Mouse (Mus musculus): Measurements from ENCODE around the gene Mrgprh. TPM values are rescaled to one million over a fixed set of nuclear protein-coding genes. Genes with fewer than 3 reads are reported as not detected.

The Mrgprh gene
- not detected in 2 replicates for polyA plus RNA-seq (2015; fragmentation: Nextera tagmentation; extraction: Ambion mirVana)

DNA sequence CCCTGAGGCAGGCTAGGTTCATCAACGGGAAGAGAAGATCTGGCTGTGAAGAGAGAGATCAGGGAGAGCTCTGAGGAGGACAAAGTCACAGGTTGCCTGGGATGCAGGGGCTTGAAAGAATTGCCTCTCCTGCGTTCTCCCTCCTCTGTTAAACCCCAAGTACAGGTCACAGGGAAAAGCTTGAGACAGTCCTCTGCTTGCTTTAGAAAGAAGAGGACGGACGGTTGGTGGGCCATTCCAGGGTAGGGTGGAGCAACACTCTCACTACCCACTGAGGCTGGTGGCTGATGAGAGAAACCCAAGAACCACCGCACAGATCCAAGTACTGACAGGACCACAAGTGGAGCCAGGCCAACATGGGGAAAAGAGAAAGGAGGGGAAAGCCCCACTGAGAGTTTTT, at the start of gene Mrgprh:
Mrgprh (plus strand) TSS at position 301 of the 400 bp plus-strand sequence.
- H3K4me2 ChIP-seq, result no peak within 1 kb of the TSS
- H3K4me3 ChIP-seq, result no peak within 1 kb of the TSS
- no peaks in the 10 kb centered on the region for H3K9me3 ChIP-seq (replicated peaks)
- no peak within 1 kb of the TSS for H3K9ac ChIP-seq
- H3K4me1 ChIP-seq, result no peaks in the 10 kb centered on the region
- no peak for ATAC-seq
- no peaks in the 10 kb centered on the region for H3K27me3 ChIP-seq
- WGBS, result 84% methylated on average over 5 of the region's 5 CpGs
- no peaks in the 10 kb centered on the region for H3K36me3 ChIP-seq (ENCODE audit: poor library complexity, severe bottlenecking)
- H3K27ac ChIP-seq, result no peak within 1 kb of the TSS

GRCm38 (mm10) chr17:12830351-12830750, 45.5 kb upstream of the Mrgprh start:
- Histone ChIP-seq H3K27ac (no peak overlapping the region), H3K9ac (no peak overlapping the region), H3K4me3 (no peak overlapping the region), H3K4me1 (no peaks in the 10 kb centered on the region), H3K27me3 (no peaks in the 10 kb centered on the region), H3K9me3 (replicated peaks) (no peaks in the 10 kb centered on the region), H3K36me3 (ENCODE audit: poor library complexity, severe bottlenecking) (no peaks in the 10 kb centered on the region), H3K4me2 (no peak overlapping the region)
- WGBS, result 76% methylated on average over 5 of the region's 5 CpGs
- no peak for ATAC-seq

DNA sequence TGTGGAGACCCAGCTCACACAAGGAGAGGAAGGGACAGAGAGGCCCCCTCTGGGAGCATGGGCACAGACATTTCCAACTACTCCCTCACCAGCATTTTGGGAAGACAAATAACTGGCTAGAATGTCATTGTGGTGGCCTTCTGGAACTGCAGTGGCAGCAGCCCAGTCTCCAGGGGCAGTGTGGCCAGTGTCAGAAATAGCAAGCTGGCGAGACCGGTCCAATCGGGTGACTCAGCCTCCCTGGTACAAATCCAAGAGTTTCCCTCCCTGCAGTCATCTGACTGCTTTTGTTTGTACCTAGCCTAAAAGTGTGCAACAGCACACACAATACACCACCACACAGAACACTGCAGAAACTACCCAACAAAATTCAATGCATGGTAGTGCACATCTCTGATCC, 43.6 kb upstream of the Mrgprh start:
- Histone ChIP-seq H3K4me3 (no peak overlapping the region), H3K4me2 (no peak overlapping the region), H3K36me3 (ENCODE audit: poor library complexity, severe bottlenecking) (no peaks in the 10 kb centered on the region), H3K4me1 (no peaks in the 10 kb centered on the region), H3K27ac (no peak overlapping the region), H3K9me3 (replicated peaks) (no peaks in the 10 kb centered on the region), H3K9ac (no peak overlapping the region), H3K27me3 (no peaks in the 10 kb centered on the region)
- WGBS, result 81% methylated on average over 3 of the region's 3 CpGs
- ATAC-seq, result no peak

GRCm38 (mm10) chr17:12832657-12833056, 43.2 kb upstream of the Mrgprh start:
- Histone ChIP-seq H3K4me3 (no peak overlapping the region), H3K27me3 (no peaks in the 10 kb centered on the region), H3K9me3 (replicated peaks) (no peaks in the 10 kb centered on the region), H3K27ac (no peak overlapping the region), H3K4me1 (no peaks in the 10 kb centered on the region), H3K4me2 (no peak overlapping the region), H3K36me3 (ENCODE audit: poor library complexity, severe bottlenecking) (no peaks in the 10 kb centered on the region), H3K9ac (no peak overlapping the region)
- ATAC-seq, result no peak
- WGBS, result 89% methylated on average over 4 of the region's 4 CpGs

- no peak overlapping the region for H3K4me3 ChIP-seq
- H3K27ac ChIP-seq, result no peak overlapping the region
- H3K4me1 ChIP-seq, result no peaks in the 10 kb centered on the region
- H3K9ac ChIP-seq, result no peak overlapping the region
- no peaks in the 10 kb centered on the region for H3K27me3 ChIP-seq
- H3K4me2 ChIP-seq, result no peak overlapping the region
- no peak for ATAC-seq
- 75% methylated on average over 3 of the region's 3 CpGs for WGBS
- no peaks in the 10 kb centered on the region for H3K36me3 ChIP-seq (ENCODE audit: poor library complexity, severe bottlenecking)
- H3K9me3 ChIP-seq (replicated peaks), result no peaks in the 10 kb centered on the region
Measured at GRCm38 (mm10) chr17:12834317-12834716, 41.5 kb upstream of the Mrgprh start.

DNA sequence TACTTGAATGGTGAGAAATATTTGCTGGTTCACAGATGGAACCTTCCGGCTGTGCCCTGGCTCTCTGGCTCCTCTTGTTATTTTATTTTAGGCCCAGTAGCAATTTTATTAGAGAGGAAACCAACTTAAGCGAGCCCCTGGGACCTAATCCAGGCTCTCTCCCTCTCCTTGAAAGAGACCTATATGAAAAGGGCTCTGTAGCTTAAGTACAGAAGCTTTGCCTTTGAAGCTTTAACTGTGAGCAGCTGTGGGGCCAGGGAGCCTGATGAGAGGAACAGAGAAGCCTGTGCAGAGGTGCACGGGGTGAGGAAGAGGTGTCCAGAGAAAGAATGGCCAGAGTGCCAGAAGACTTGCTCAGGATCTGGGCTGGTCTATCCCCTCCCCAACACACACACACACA, 41.0 kb upstream of the Mrgprh start:
- Histone ChIP-seq H3K4me1 (no peaks in the 10 kb centered on the region), H3K9ac (no peak overlapping the region), H3K36me3 (ENCODE audit: poor library complexity, severe bottlenecking) (no peaks in the 10 kb centered on the region), H3K27ac (no peak overlapping the region), H3K4me2 (no peak overlapping the region), H3K4me3 (no peak overlapping the region), H3K27me3 (no peaks in the 10 kb centered on the region), H3K9me3 (replicated peaks) (no peaks in the 10 kb centered on the region)
- ATAC-seq, result no peak
- 64% methylated on average over 3 of the region's 3 CpGs for WGBS

DNA sequence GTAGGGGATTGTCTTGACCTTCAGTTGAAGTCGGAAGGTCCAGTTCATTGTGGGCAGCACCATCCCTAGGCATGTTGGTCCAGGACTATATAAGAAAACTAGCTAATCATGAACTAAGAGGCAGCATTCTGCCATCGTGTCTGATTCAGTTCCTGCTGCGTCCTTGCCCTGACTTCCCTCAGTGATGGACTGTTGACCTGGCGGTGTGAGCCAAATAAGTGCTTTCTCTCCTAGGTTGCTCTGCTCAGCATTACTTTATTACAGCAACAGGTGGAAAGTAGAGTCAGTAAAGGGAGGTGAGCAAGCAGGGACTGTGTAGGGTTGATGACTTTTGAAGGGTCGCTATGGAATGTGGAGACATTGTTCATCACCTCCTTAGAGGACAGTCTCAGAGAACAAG, 40.1 kb upstream of the Mrgprh start:
- Histone ChIP-seq H3K4me2 (no peak overlapping the region), H3K4me3 (no peak overlapping the region), H3K36me3 (ENCODE audit: poor library complexity, severe bottlenecking) (no peaks in the 10 kb centered on the region), H3K27me3 (no peaks in the 10 kb centered on the region), H3K9me3 (replicated peaks) (no peaks in the 10 kb centered on the region), H3K9ac (no peak overlapping the region), H3K4me1 (no peaks in the 10 kb centered on the region), H3K27ac (no peak overlapping the region)
- WGBS, result 90% methylated on average over 5 of the region's 5 CpGs
- no peak for ATAC-seq

DNA sequence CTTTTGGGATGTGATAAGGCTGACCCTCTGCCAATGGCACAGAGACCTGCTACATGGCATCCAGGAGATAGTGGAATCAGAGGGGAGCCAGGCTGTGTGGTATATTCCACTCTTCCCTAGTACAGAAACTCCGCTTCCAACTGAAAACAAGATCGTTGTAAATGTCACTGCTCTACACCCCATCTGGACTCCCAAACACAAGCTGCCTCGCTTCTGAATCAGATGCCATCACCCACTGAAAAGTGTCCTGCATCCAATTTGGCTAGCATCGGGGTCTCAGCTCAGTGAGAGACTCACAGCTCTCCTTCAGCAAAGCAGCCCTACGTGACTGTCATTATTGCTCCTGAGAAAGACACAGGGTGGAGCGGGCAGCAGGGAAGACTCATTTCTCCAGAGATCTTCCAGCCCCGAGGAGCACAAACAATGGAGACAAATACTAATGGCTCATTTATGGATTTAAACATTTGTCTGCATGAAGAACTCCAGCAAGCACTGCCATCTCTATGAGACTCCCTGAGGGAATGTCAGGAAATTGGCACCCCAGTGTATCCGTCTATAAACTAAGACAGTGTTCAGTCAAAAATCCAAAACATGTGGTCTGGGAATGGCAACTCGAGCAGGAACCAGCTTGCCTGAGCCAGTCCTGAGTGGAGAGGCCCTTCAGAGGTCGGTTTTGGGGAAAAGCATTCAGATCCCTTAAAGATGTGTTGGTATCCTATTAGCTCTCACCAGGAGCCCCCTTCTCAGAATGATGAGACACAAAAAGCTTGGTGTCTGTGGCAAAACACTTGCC, 36.2 kb upstream of the Mrgprh start:
- WGBS, result 67% methylated on average over 10 of the region's 10 CpGs
- H3K9me3 ChIP-seq (replicated peaks), result no peaks in the 10 kb centered on the region
- ATAC-seq, result peak; percentile 58; the same call in 1 of the 2 replicates
- no peaks in the 10 kb centered on the region for H3K36me3 ChIP-seq (ENCODE audit: poor library complexity, severe bottlenecking)
- H3K4me3 ChIP-seq, result no peak overlapping the region
- no peak overlapping the region for H3K9ac ChIP-seq
- H3K4me1 ChIP-seq, result no peaks in the 10 kb centered on the region
- H3K27me3 ChIP-seq, result no peaks in the 10 kb centered on the region
- H3K4me2 ChIP-seq, result no peak overlapping the region
- H3K27ac ChIP-seq, result no peak overlapping the region

- WGBS, result 89% methylated on average over 6 of the region's 6 CpGs
- H3K27me3 ChIP-seq, result no peaks in the 10 kb centered on the region
- no peak overlapping the region for H3K27ac ChIP-seq
- no peak for ATAC-seq
- H3K4me2 ChIP-seq, result no peak overlapping the region
- no peaks in the 10 kb centered on the region for H3K36me3 ChIP-seq (ENCODE audit: poor library complexity, severe bottlenecking)
- no peaks in the 10 kb centered on the region for H3K4me1 ChIP-seq
- no peak overlapping the region for H3K9ac ChIP-seq
- H3K9me3 ChIP-seq (replicated peaks), result no peaks in the 10 kb centered on the region
- no peak overlapping the region for H3K4me3 ChIP-seq
Measured at GRCm38 (mm10) chr17:12843826-12844225, 32.0 kb upstream of the Mrgprh start.

- H3K27ac ChIP-seq, result no peak overlapping the region
- no peak overlapping the region for H3K9ac ChIP-seq
- no peak overlapping the region for H3K4me3 ChIP-seq
- no peaks in the 10 kb centered on the region for H3K4me1 ChIP-seq
- no peak overlapping the region for H3K4me2 ChIP-seq
- no peaks in the 10 kb centered on the region for H3K36me3 ChIP-seq (ENCODE audit: poor library complexity, severe bottlenecking)
- no peaks in the 10 kb centered on the region for H3K27me3 ChIP-seq
- no peaks in the 10 kb centered on the region for H3K9me3 ChIP-seq (replicated peaks)
- no peak for ATAC-seq
- WGBS, result 88% methylated on average over 4 of the region's 4 CpGs
Measured at GRCm38 (mm10) chr17:12844540-12844939, 31.3 kb upstream of the Mrgprh start.

DNA sequence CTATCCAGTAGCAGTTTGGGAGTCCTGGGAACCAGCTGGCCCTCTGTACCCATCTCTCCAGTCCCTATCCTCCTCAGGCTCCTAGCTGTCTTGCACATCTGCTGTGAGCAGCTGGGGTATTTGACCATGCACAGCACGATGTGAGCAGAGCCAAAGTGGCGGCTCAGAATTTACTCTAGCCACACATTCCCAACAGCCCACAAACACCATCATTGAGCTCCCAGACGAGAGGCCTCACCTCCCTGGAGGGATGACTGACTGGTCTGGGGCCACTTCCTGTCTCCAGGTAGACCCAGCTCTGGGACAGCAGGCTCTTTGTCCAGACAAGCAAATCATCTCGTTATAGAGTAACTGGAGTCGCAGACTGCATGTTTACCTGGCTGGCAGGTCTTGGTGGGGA, 30.0 kb upstream of the Mrgprh start:
- Histone ChIP-seq H3K9ac (no peak overlapping the region), H3K27ac (no peak overlapping the region), H3K4me1 (no peaks in the 10 kb centered on the region), H3K27me3 (no peaks in the 10 kb centered on the region), H3K9me3 (replicated peaks) (no peaks in the 10 kb centered on the region), H3K4me2 (no peak overlapping the region), H3K36me3 (ENCODE audit: poor library complexity, severe bottlenecking) (no peaks in the 10 kb centered on the region), H3K4me3 (no peak overlapping the region)
- no peak for ATAC-seq
- WGBS, result 56% methylated on average over 5 of the region's 5 CpGs

- Histone ChIP-seq H3K9ac (no peak overlapping the region), H3K4me3 (no peak overlapping the region), H3K27me3 (no peaks in the 10 kb centered on the region), H3K4me1 (no peaks in the 10 kb centered on the region), H3K9me3 (replicated peaks) (no peaks in the 10 kb centered on the region), H3K27ac (no peak overlapping the region), H3K4me2 (no peak overlapping the region), H3K36me3 (ENCODE audit: poor library complexity, severe bottlenecking) (no peaks in the 10 kb centered on the region)
- no peak for ATAC-seq
- WGBS, result 76% methylated on average over 5 of the region's 5 CpGs
Measured at GRCm38 (mm10) chr17:12846474-12846873, 29.4 kb upstream of the Mrgprh start.

DNA sequence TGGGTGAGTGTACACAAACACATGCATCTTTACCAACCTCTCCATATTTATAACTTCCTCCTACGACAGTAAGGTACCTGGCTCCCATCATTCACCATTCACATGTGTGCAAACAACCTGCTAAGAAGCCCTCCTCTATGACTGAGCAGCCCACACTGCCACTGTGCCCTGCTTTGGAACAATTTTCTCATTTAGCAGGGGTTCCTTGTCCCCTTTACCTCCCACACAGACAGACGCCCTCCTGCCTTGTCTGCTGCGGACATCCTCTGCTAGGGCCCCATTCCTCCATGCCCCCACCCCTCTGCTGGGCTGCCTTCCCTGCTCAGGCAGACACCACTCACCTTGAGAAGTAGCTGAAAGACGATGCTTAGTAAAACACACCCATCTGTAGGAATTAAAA, 28.1 kb upstream of the Mrgprh start:
- no peaks in the 10 kb centered on the region for H3K36me3 ChIP-seq (ENCODE audit: poor library complexity, severe bottlenecking)
- no peaks in the 10 kb centered on the region for H3K27me3 ChIP-seq
- no peaks in the 10 kb centered on the region for H3K4me1 ChIP-seq
- no peak for ATAC-seq
- no peak overlapping the region for H3K9ac ChIP-seq
- no peaks in the 10 kb centered on the region for H3K9me3 ChIP-seq (replicated peaks)
- WGBS, result 65% methylated on average over 4 of the region's 4 CpGs
- no peak overlapping the region for H3K4me3 ChIP-seq
- H3K27ac ChIP-seq, result no peak overlapping the region
- H3K4me2 ChIP-seq, result no peak overlapping the region
